Mouse (Mus musculus) embryonic facial prominence, embryonic 12.5 days (tissue): ENCODE measurements around the gene H2al1e. TPM values are rescaled to one million over a fixed set of nuclear protein-coding genes. Genes with fewer than 3 reads are reported as not detected.
"Not testable (repeated sequence)": the region's sequence is repeated elsewhere in the genome, so short reads cannot be mapped to it uniquely, and the experiment has no call there.

Experiments
- ATAC-seq: fragments of 200-750 bp; cut with Nextera tagmentation; 2 replicates; pipeline ENCODE4 v1.8.0; 2017; ENCODE audit not compliant: insufficient number of reproducible peaks, insufficient read depth, low FRiP score, low TSS enrichment
- H3K27ac ChIP-seq: fragments of 300-500 bp; sonication (generic); 2 replicates; pipeline ENCODE4 v1.5.1; 2016; ENCODE audit warnings: mild to moderate bottlenecking
- H3K27me3 ChIP-seq: fragments of 300-500 bp; sonication (generic); 2 replicates; pipeline ENCODE4 v1.6.1; 2016; ENCODE audit warnings: mild to moderate bottlenecking, moderate library complexity
- H3K36me3 ChIP-seq: fragments of 300-500 bp; sonication (generic); 2 replicates; pipeline ENCODE4 v1.6.1; 2016; ENCODE audit warnings: mild to moderate bottlenecking
- H3K4me1 ChIP-seq: fragments of 300-500 bp; sonication (generic); 2 replicates; pipeline ENCODE4 v1.6.1; 2016
- H3K4me2 ChIP-seq: fragments of 300-500 bp; sonication (generic); replicated peaks from 2 replicates; pipeline ENCODE4 v1.6.1; 2016; ENCODE audit warnings: mild to moderate bottlenecking, moderate library complexity
- H3K4me3 ChIP-seq: fragments of 300-500 bp; sonication (generic); 2 replicates; pipeline ENCODE4 v1.5.1; 2016; ENCODE audit warnings: mild to moderate bottlenecking
- H3K9ac ChIP-seq: fragments of 300-500 bp; sonication (generic); 2 replicates; pipeline ENCODE4 v1.6.1; 2016; ENCODE audit warnings: mild to moderate bottlenecking, moderate library complexity
- H3K9me3 ChIP-seq: fragments of 300-500 bp; sonication (generic); 2 replicates; pipeline ENCODE4 v1.6.1; 2016; ENCODE audit warnings: mild to moderate bottlenecking, moderate library complexity
- WGBS: fragments of 180-500 bp; shearing (Covaris S2); methylation state at CpG from one replicate; pipeline ENCODE4 v1.1.7; 2016; 5-methylcytosine and 5-hydroxymethylcytosine counted together
- polyA plus RNA-seq: library from polyadenylated mRNA; unstranded; fragments of >200 nt; fragmentation: Nextera tagmentation; extraction: Ambion mirVana; gene quantifications from 2 replicates; pipeline ENCODE4 v1.2.1, GENCODE M21; 2016

The H2al1e gene
- not detected in 2 replicates for polyA plus RNA-seq

DNA sequence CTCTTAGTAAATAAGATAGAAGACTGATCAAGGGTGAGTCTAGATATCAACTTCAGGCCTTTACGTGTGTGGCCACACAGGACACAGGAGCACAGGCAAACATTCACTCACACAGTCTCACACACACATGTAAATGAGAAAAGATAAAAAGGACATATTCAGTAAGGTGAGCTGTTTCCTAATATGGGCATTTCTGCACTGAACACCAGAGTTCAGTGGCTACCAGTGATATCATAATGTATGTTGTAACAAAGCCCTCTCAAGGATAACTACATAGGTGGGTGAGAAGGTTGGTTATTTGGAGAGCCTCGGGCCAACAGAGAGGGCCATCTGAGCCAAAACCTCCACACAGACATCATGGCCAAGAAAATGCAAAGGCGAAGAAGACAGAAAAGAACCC is at the start of gene H2al1e:
H2al1e (plus strand) TSS at position 301 of the 400 bp plus-strand sequence.
- H3K9ac ChIP-seq, H3K9me3 ChIP-seq, H3K36me3 ChIP-seq, ATAC-seq, H3K4me3 ChIP-seq, H3K4me1 ChIP-seq, H3K27ac ChIP-seq, H3K4me2 ChIP-seq, H3K27me3 ChIP-seq: not testable (repeated sequence)
- no CpG with 5 or more reads among the region's 3 CpGs for WGBS

DNA sequence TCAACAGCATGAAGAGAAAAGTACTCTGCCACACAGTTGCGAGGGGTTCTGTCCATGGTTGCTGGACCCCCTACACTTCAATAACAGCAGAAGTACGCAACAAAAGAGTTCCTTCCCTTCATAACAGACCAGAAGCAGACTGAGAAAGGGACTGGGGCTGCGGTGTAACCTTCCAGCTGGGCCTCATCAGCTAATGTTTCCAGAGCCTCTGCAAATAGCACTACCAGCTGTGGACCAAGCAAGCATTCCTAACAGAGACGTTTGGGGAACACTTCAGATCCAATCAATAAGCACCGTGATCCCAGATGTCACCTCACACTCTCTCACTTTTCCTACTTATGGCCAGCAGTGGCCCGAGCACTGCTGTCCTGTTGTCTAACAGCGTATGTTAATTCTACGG is 46.8 kb upstream of the H2al1e start:
- no peaks in the 10 kb centered on the region for H3K4me1 ChIP-seq
- ATAC-seq: no peak
- H3K4me3 ChIP-seq: no peak overlapping the region
- H3K9me3 ChIP-seq: no peaks in the 10 kb centered on the region
- no peak overlapping the region for H3K9ac ChIP-seq
- peaks cover 7% of the 10 kb centered on the region for H3K27me3 ChIP-seq
- H3K27ac ChIP-seq: no peak overlapping the region
- H3K36me3 ChIP-seq: no peaks in the 10 kb centered on the region
- WGBS: 53% methylated on average over 8 of the region's 8 CpGs
- no peak overlapping the region for H3K4me2 ChIP-seq

DNA sequence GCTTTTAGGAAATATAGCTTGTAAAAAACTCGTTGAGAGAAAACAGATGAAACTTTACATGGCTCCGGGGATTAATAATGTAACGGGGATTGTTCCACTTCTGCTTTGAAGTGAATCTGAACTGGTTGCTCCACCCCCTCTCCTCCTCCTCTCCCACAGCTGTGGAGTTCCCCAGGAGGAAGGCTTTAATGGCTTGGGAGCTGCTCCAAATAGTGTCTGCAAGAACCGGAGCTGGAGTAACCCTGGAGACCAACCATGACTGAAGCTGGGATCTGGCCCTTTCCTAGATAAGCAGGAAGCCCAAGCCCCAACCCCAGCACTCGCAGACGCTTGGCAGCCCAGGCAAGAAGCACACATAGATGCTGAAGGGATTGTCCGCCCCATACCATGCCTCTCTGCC is 43.9 kb upstream of the H2al1e start:
- no peak for ATAC-seq
- Histone ChIP-seq H3K27me3 (peaks cover 10% of the 10 kb centered on the region; the same call in 1 of the 2 replicates), H3K4me1 (no peaks in the 10 kb centered on the region), H3K4me3 (no peak overlapping the region), H3K9ac (no peak overlapping the region), H3K9me3 (no peaks in the 10 kb centered on the region), H3K4me2 (no peak overlapping the region), H3K36me3 (no peaks in the 10 kb centered on the region), H3K27ac (no peak overlapping the region)
- 64% methylated on average over 7 of the region's 7 CpGs for WGBS

DNA sequence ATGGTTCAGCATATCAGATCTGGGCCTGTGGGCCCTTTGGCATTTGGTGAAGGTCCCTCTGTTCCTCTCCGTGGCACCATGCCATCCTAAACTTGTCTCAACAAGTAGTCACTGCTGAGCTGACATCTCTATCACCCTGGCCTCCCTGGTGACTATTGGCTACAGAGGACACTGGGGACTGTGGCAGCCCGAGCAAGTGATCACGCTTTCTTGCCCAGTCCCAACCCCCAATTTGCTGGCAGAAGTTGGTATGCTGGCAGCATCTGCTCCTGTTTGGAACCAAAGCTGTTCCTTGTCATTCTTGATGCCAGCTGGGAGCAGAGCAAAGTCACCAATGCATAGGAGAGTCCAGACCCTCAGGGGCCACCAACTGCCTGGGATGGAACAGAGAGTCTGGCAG is 42.7 kb upstream of the H2al1e start:
- 92% methylated on average over 3 of the region's 3 CpGs for WGBS
- H3K36me3 ChIP-seq: no peaks in the 10 kb centered on the region
- H3K9me3 ChIP-seq: no peaks in the 10 kb centered on the region
- H3K9ac ChIP-seq: no peak overlapping the region
- H3K27me3 ChIP-seq: peaks cover 10% of the 10 kb centered on the region; the same call in 1 of the 2 replicates
- ATAC-seq: no peak
- H3K4me3 ChIP-seq: no peak overlapping the region
- no peak overlapping the region for H3K4me2 ChIP-seq
- no peak overlapping the region for H3K27ac ChIP-seq
- H3K4me1 ChIP-seq: no peaks in the 10 kb centered on the region

DNA sequence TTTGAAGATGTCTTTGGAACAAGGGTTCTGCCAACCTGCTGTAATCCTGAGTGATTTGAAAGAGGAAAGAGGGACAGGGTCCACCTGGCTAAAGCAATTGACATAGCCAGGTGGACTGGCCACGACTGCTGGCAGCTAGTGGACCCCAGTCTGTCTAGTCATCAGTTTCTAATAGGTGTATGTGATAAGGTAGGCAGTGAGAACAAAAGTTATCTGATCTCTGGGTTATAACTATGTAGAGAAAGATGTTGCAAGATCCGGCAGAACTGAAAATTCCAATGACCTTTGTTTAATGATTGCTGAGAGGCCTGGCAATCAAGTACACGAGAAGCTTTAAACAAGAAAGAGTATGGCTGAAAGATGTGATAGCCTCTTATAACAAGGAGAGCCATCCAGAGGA is 38.5 kb upstream of the H2al1e start:
- no peak overlapping the region for H3K4me3 ChIP-seq
- ATAC-seq: no peak
- no peaks in the 10 kb centered on the region for H3K9me3 ChIP-seq
- no peaks in the 10 kb centered on the region for H3K36me3 ChIP-seq
- no peak overlapping the region for H3K4me2 ChIP-seq
- no peak overlapping the region for H3K27ac ChIP-seq
- H3K27me3 ChIP-seq: 0 out of 2 replicates have a peak, but pooled peaks cover 3% of the 10 kb centered on the region
- H3K9ac ChIP-seq: no peak overlapping the region
- 79% methylated on average over 3 of the region's 3 CpGs for WGBS
- no peaks in the 10 kb centered on the region for H3K4me1 ChIP-seq

DNA sequence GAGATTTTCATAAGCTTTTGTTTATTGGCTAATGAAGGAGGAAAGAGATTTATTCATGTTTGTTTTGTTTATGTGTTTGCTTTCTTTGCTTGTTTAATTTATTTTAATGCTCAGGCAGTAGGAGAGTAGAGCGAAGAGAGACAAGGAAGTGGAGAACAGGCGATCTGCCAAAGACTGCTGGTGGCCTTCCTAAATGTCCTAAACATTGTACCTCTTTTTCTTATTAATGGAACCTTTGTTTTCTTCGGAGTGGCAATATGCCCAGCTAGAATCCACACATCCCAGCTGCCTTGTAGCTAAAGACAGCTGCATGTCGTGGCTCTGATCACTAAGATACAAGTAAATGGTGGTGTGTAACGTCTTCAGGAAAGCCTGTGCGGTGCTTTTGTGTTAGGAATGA is 34.7 kb upstream of the H2al1e start:
- WGBS: 82% methylated on average over 6 of the region's 6 CpGs
- H3K27ac ChIP-seq: no peak overlapping the region
- 0 out of 2 replicates have a peak, but pooled peaks cover 3% of the 10 kb centered on the region for H3K27me3 ChIP-seq
- no peak overlapping the region for H3K4me2 ChIP-seq
- no peak overlapping the region for H3K4me3 ChIP-seq
- H3K9me3 ChIP-seq: no peaks in the 10 kb centered on the region
- no peak for ATAC-seq
- no peaks in the 10 kb centered on the region for H3K36me3 ChIP-seq
- H3K4me1 ChIP-seq: no peaks in the 10 kb centered on the region
- H3K9ac ChIP-seq: no peak overlapping the region

DNA sequence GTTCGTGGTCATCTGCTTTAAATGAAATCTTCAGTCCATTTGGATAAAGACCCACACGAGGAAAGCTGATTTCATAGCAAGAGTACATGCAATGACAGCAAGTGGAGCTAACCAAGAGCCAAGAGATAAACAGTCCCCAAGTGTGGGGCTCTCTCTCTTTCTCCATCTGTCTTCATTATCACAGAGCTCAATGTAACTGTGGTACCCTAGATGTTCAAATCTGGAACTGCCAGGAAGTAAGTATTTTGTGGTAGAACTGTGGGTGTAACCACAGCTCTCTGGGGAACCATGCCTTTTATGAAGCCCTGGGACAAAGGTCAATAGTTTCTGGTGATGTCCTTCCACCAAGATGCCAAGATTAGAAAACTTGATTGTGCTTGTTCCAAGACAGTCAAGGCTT is 31.0 kb upstream of the H2al1e start:
- no peak overlapping the region for H3K27ac ChIP-seq
- H3K4me1 ChIP-seq: no peaks in the 10 kb centered on the region
- no peak overlapping the region for H3K4me3 ChIP-seq
- H3K36me3 ChIP-seq: no peaks in the 10 kb centered on the region
- H3K4me2 ChIP-seq: no peak overlapping the region
- H3K9ac ChIP-seq: no peak overlapping the region
- no peak for ATAC-seq
- no peaks in the 10 kb centered on the region for H3K27me3 ChIP-seq
- no peaks in the 10 kb centered on the region for H3K9me3 ChIP-seq
- WGBS: 64% methylated on average over 2 of the region's 2 CpGs

- no peak overlapping the region for H3K27ac ChIP-seq
- H3K4me3 ChIP-seq: no peak overlapping the region
- no peak overlapping the region for H3K4me2 ChIP-seq
- ATAC-seq: no peak
- WGBS: 72% methylated on average over 14 of the region's 14 CpGs
- H3K27me3 ChIP-seq: peaks cover 8% of the 10 kb centered on the region; the same call in 1 of the 2 replicates
- no peaks in the 10 kb centered on the region for H3K36me3 ChIP-seq
- H3K4me1 ChIP-seq: no peaks in the 10 kb centered on the region
- H3K9me3 ChIP-seq: no peaks in the 10 kb centered on the region
- no peak overlapping the region for H3K9ac ChIP-seq
These were observed 23.3 kb upstream of the H2al1e start for GRCm38 (mm10) chrX:11288306-11288882.

DNA sequence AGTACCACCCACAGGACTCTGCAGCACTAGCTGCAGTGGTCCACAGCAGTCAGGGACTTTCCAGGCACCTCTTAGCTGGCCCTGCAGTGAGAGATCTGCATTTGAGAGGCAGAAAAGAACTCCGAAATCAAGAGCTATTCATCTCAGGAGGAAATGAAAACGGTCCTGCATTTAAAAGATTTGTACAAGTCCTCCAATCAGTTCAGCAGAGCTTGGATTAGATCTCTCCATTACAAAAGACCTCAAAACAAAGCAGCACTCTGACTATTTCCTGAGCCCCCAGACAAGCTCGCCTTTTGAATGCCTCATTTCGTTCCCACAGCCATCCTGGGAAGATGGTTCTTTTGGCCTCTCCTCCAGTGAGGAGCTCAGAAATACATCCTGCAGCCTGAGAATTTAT is 22.5 kb upstream of the H2al1e start:
- no peak for ATAC-seq
- H3K9ac ChIP-seq: no peak overlapping the region
- H3K4me3 ChIP-seq: no peak overlapping the region
- peaks cover 8% of the 10 kb centered on the region; the same call in 1 of the 2 replicates for H3K27me3 ChIP-seq
- no peaks in the 10 kb centered on the region for H3K4me1 ChIP-seq
- no peak overlapping the region for H3K4me2 ChIP-seq
- H3K36me3 ChIP-seq: no peaks in the 10 kb centered on the region
- H3K9me3 ChIP-seq: no peaks in the 10 kb centered on the region
- no peak overlapping the region for H3K27ac ChIP-seq
- 55% methylated on average over 4 of the region's 4 CpGs for WGBS

- no CpG with 5 or more reads among the region's 3 CpGs for WGBS
- H3K27ac ChIP-seq, H3K27me3 ChIP-seq, H3K4me1 ChIP-seq, ATAC-seq, H3K4me2 ChIP-seq, H3K36me3 ChIP-seq, H3K9ac ChIP-seq, H3K4me3 ChIP-seq, H3K9me3 ChIP-seq: not testable (repeated sequence)
These were observed 12.8 kb upstream of the H2al1e start, which contains the start of gene H2al1a for GRCm38 (mm10) chrX:11298957-11299356. TSS of gene H2al1a (plus strand) at chrX:11299257.

- not testable (repeated sequence) for H3K4me3 ChIP-seq
These were observed 9.6 kb upstream of the H2al1e start, which contains the start of gene H2al1b for GRCm38 (mm10) chrX:11302132-11302531. TSS of gene H2al1b (plus strand) at chrX:11302432.

DNA sequence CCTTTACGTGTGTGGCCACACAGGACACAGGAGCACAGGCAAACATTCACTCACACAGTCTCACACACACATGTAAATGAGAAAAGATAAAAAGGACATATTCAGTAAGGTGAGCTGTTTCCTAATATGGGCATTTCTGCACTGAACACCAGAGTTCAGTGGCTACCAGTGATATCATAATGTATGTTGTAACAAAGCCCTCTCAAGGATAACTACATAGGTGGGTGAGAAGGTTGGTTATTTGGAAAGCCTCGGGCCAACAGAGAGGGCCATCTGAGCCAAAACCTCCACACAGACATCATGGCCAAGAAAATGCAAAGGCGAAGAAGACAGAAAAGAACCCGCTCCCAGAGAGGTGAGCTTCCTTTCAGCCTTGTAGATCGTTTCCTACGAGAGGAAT is 6.4 kb upstream of the H2al1e start, which contains the start of gene H2al1c:
H2al1c (plus strand) TSS at position 301 of the 400 bp plus-strand sequence.
- not testable (repeated sequence) for ATAC-seq, H3K4me3 ChIP-seq
- 100% methylated on average over 2 of the region's 6 CpGs for WGBS

More at GRCm38 (mm10) chrX:11302132-11302531, 9.6 kb upstream of the H2al1e start, which contains the start of gene H2al1b:
- H3K27me3 ChIP-seq, H3K4me2 ChIP-seq, H3K9me3 ChIP-seq, ATAC-seq, H3K36me3 ChIP-seq, H3K4me1 ChIP-seq, H3K9ac ChIP-seq, H3K27ac ChIP-seq: not testable (repeated sequence)
- 96% methylated on average over 1 of the region's 3 CpGs for WGBS

More for the DNA sequence above, 6.4 kb upstream of the H2al1e start, which contains the start of gene H2al1c:
- not testable (repeated sequence) for H3K9me3 ChIP-seq, H3K9ac ChIP-seq, H3K4me1 ChIP-seq, H3K4me2 ChIP-seq, H3K27me3 ChIP-seq, H3K27ac ChIP-seq, H3K36me3 ChIP-seq
